Mouse (Mus musculus) lung, embryonic 14.5 days (tissue): ENCODE measurements around the gene Wfikkn1. TPM values are rescaled to one million over a fixed set of nuclear protein-coding genes. Genes with fewer than 3 reads are reported as not detected.

ENCODE experiments used
- ATAC-seq: fragments of 200-750 bp; cut with Nextera tagmentation; 2 replicates; pipeline ENCODE4 v1.8.0; 2017; ENCODE audit warnings: mild to moderate bottlenecking, moderate TSS enrichment, moderate library complexity; ENCODE audit not compliant: insufficient read depth
- DNase-seq: peaks from one replicate; pipeline ENCODE4 v3.0.0-alpha.2; 2015
- H3K27ac ChIP-seq: fragments of 300-500 bp; sonication (generic); 2 replicates; pipeline ENCODE4 v1.5.1; 2014; ENCODE audit warnings: low read depth, mild to moderate bottlenecking, moderate library complexity
- H3K27me3 ChIP-seq: fragments of 300-500 bp; sonication (generic); 2 replicates; pipeline ENCODE4 v1.6.1; 2014; ENCODE audit warnings: low read length, control low read depth; ENCODE audit not compliant: insufficient read depth
- H3K36me3 ChIP-seq: fragments of 300-500 bp; sonication (generic); 2 replicates; pipeline ENCODE4 v1.6.1; 2014; ENCODE audit warnings: control low read depth; ENCODE audit not compliant: insufficient read depth
- H3K4me1 ChIP-seq: fragments of 300-500 bp; sonication (generic); 2 replicates; pipeline ENCODE4 v1.6.1; 2014; ENCODE audit warnings: antibody characterized with exemption, control low read depth; ENCODE audit not compliant: insufficient read depth
- H3K4me2 ChIP-seq: fragments of 300-500 bp; sonication (generic); 2 replicates; pipeline ENCODE4 v1.6.1; 2014; ENCODE audit warnings: mild to moderate bottlenecking
- H3K4me3 ChIP-seq: fragments of 300-500 bp; sonication (generic); 2 replicates; pipeline ENCODE4 v1.5.1; 2014; ENCODE audit warnings: low read depth, low read length
- H3K9ac ChIP-seq: fragments of 300-500 bp; sonication (generic); 2 replicates; pipeline ENCODE4 v1.6.1; 2014
- H3K9me3 ChIP-seq: fragments of 300-500 bp; sonication (generic); 2 replicates; pipeline ENCODE4 v1.6.1; 2016; ENCODE audit warnings: low read depth, low read length, control low read depth
- CTCF ChIP-seq: IDR thresholded peaks from 2 replicates; pipeline ENCODE4 v1.5.1; 2016; ENCODE audit warnings: antibody characterized with exemption, low read depth
- WGBS: fragments of 180-500 bp; shearing (Covaris S2); extraction: QIAGEN DNeasy Blood & Tissue Kit; methylation state at CpG from one replicate; pipeline ENCODE4 v1.1.7; 2014; 5-methylcytosine and 5-hydroxymethylcytosine counted together
- polyA plus RNA-seq: library from polyadenylated mRNA; unstranded; fragments of >200 nt; fragmentation: Nextera tagmentation; extraction: Ambion mirVana; gene quantifications from 2 replicates; pipeline ENCODE4 v1.2.1, GENCODE M21; 2014

Gene Wfikkn1
- polyA plus RNA-seq, 1 experiment from 2014 or later, result 0.87 TPM

GRCm38 (mm10) chr17:25916931-25917647, 36.4 kb upstream of the Wfikkn1 start:
- Histone ChIP-seq H3K9ac (no peak overlapping the region), H3K4me1 (peaks cover 10% of the 10 kb centered on the region; the same call in 1 of the 2 replicates), H3K4me2 (no peak overlapping the region; the same call in 1 of the 2 replicates), H3K4me3 (no peak overlapping the region), H3K9me3 (no peaks in the 10 kb centered on the region), H3K27ac (no peak overlapping the region), H3K27me3 (no peaks in the 10 kb centered on the region), H3K36me3 (0 out of 2 replicates have a peak, but pooled peaks cover 4% of the 10 kb centered on the region)
- WGBS, result 76% methylated on average over 8 of the region's 8 CpGs
- ATAC-seq, result no peak
- no peak for DNase-seq
- TF ChIP-seq CTCF, result no peak

GRCm38 (mm10) chr17:25914295-25914694, 33.6 kb upstream of the Wfikkn1 start:
- no peak for TF ChIP-seq CTCF
- no peak overlapping the region for H3K4me3 ChIP-seq
- H3K4me2 ChIP-seq, result no peak overlapping the region
- no peak overlapping the region for H3K9ac ChIP-seq
- no peak for ATAC-seq
- 0 out of 2 replicates have a peak, but pooled peaks cover 4% of the 10 kb centered on the region for H3K36me3 ChIP-seq
- DNase-seq, result no peak
- no peaks in the 10 kb centered on the region for H3K27me3 ChIP-seq
- no peak overlapping the region for H3K27ac ChIP-seq
- H3K9me3 ChIP-seq, result no peaks in the 10 kb centered on the region
- WGBS, result 75% methylated on average over 4 of the region's 4 CpGs
- H3K4me1 ChIP-seq, result peaks cover 10% of the 10 kb centered on the region; the same call in 1 of the 2 replicates

GRCm38 (mm10) chr17:25913877-25914275, 33.2 kb upstream of the Wfikkn1 start:
- ATAC-seq, result no peak
- no peak overlapping the region for H3K9ac ChIP-seq
- peak; percentile 28 for DNase-seq
- H3K9me3 ChIP-seq, result no peaks in the 10 kb centered on the region
- 53% methylated on average over 1 of the region's 1 CpGs for WGBS
- H3K4me2 ChIP-seq, result no peak overlapping the region
- 0 out of 2 replicates have a peak, but pooled peaks cover 4% of the 10 kb centered on the region for H3K36me3 ChIP-seq
- H3K4me3 ChIP-seq, result no peak overlapping the region
- H3K27ac ChIP-seq, result no peak overlapping the region
- H3K27me3 ChIP-seq, result no peaks in the 10 kb centered on the region
- peaks cover 10% of the 10 kb centered on the region; the same call in 1 of the 2 replicates for H3K4me1 ChIP-seq
- TF ChIP-seq CTCF, result no peak

- ATAC-seq, result no peak
- no peak overlapping the region for H3K27ac ChIP-seq
Observed at GRCm38 (mm10) chr17:25913186-25913876, 32.7 kb upstream of the Wfikkn1 start.

GRCm38 (mm10) chr17:25911816-25912215, 31.2 kb upstream of the Wfikkn1 start:
- ATAC-seq (no peak), DNase-seq (no peak)
- no peaks in the 10 kb centered on the region; the same call in 1 of the 2 replicates for H3K4me1 ChIP-seq
- no peak overlapping the region for H3K9ac ChIP-seq
- H3K9me3 ChIP-seq, result no peaks in the 10 kb centered on the region
- WGBS, result 84% methylated on average over 4 of the region's 4 CpGs
- no peak overlapping the region for H3K27ac ChIP-seq
- no peak for TF ChIP-seq CTCF
- H3K4me2 ChIP-seq, result no peak overlapping the region
- no peaks in the 10 kb centered on the region for H3K27me3 ChIP-seq
- 0 out of 2 replicates have a peak, but pooled peaks cover 1% of the 10 kb centered on the region for H3K36me3 ChIP-seq
- H3K4me3 ChIP-seq, result no peak overlapping the region

More at GRCm38 (mm10) chr17:25913186-25913876, 32.7 kb upstream of the Wfikkn1 start:
- H3K4me2 ChIP-seq, result no peak overlapping the region
- no peaks in the 10 kb centered on the region for H3K9me3 ChIP-seq
- H3K36me3 ChIP-seq, result 0 out of 2 replicates have a peak, but pooled peaks cover 4% of the 10 kb centered on the region
- 78% methylated on average over 14 of the region's 14 CpGs for WGBS
- H3K9ac ChIP-seq, result no peak overlapping the region
- no peaks in the 10 kb centered on the region for H3K27me3 ChIP-seq
- no peak for TF ChIP-seq CTCF
- no peak overlapping the region for H3K4me3 ChIP-seq
- H3K4me1 ChIP-seq, result peaks cover 5% of the 10 kb centered on the region; the same call in 1 of the 2 replicates
- no peak for DNase-seq

- Histone ChIP-seq H3K4me2 (no peak overlapping the region), H3K4me3 (no peak overlapping the region), H3K27me3 (no peaks in the 10 kb centered on the region), H3K9ac (no peak overlapping the region), H3K36me3 (no peaks in the 10 kb centered on the region), H3K4me1 (no peaks in the 10 kb centered on the region), H3K9me3 (no peaks in the 10 kb centered on the region), H3K27ac (no peak overlapping the region)
- WGBS, result 81% methylated on average over 2 of the region's 2 CpGs
- no peak for TF ChIP-seq CTCF
- no peak for DNase-seq
- ATAC-seq, result no peak
Observed at GRCm38 (mm10) chr17:25907640-25908039, 27.0 kb upstream of the Wfikkn1 start.

GRCm38 (mm10) chr17:25903061-25903460, 22.4 kb upstream of the Wfikkn1 start:
- DNase-seq, result no peak
- Histone ChIP-seq H3K4me2 (no peak overlapping the region), H3K4me1 (no peaks in the 10 kb centered on the region), H3K4me3 (no peak overlapping the region), H3K9ac (no peak overlapping the region), H3K9me3 (no peaks in the 10 kb centered on the region), H3K27ac (no peak overlapping the region), H3K27me3 (no peaks in the 10 kb centered on the region), H3K36me3 (peaks cover 11% of the 10 kb centered on the region)
- no peak for ATAC-seq
- TF ChIP-seq CTCF, result no peak
- WGBS, result 87% methylated on average over 3 of the region's 3 CpGs
